Mouse (Mus musculus): ENCODE measurements around the gene Prph2.

Prph2 gene

DNA sequence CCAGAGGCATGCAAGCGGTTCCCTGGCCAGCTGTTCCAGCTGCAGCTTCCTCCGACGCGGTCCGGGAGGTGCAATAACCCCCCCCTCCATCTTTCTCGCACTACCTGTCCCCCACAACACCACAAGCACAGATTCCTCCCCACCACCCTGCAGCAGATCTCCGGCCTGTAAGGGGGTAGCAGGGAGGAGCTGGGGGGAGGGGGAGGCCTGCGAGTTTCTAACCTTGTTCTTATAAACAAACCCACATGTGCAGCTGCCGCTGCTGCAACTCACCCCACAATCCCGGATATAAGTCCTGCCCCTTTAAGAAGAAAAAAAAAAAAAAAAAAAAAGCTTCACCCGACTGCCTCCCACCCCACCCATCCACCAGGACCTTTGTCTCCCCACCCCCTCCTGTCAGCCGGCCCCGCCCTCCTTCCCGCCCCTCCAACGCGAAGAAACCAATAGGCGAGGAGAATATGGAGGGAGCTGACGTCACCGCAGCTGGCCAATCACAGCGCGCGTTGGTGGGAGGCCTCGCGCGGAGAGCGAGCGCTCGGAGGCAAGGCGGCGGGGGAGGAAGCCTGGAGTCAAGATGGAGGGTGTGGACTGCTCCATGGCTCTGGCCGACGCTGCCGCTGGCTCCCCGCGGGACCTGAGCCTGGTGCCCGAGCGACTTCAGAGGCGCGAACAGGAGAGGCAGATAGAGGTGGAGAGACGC is 20.0 kb upstream of the Prph2 start, which contains the start of gene Tbcc:
Tbcc (plus strand) TSS at position 569 of the 700 bp plus-strand sequence.
- peak; percentile 87 for ATAC-seq (ENCODE audit: insufficient number of reproducible peaks, low FRiP score, low TSS enrichment)

DNA sequence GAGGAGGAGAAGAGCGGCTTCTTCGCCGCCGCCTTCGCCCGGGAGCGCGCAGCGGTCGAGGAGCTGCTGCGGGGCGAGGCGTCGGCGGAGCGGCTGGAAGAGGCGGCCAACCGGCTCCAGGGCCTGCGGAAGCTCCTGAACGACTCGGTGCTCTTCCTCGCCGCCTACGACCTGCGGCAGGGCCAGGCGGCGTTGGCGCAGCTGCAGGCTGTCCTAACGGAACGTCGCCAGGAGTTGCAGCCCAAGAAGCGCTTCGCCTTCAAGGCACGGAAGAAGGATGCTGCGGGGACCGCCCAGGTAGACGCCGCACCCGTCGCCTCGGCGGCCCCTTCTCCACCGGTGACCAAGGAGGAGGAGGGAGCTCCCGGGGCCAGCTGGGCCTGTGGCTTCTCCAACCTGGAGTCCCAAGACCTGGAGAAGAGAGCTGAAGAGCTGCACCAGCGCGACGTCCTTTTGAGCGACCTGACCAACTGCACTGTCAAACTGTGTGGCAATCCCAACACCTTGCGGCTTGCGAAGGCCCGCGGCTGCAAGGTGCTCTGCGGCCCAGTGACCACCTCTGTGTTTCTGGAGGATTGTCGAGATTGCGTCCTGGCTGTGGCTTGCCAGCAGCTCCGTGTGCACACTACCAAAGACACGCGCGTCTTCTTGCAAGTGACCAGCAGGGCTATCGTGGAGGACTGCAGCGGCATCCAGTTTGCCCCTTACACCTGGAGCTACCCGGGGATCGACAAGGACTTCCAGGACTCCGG is 19.2 kb upstream of the Prph2 start:
- peak; percentile 0; the same call in 1 of the 2 replicates for ATAC-seq (ENCODE audit: insufficient number of reproducible peaks, low FRiP score, low TSS enrichment)

DNA sequence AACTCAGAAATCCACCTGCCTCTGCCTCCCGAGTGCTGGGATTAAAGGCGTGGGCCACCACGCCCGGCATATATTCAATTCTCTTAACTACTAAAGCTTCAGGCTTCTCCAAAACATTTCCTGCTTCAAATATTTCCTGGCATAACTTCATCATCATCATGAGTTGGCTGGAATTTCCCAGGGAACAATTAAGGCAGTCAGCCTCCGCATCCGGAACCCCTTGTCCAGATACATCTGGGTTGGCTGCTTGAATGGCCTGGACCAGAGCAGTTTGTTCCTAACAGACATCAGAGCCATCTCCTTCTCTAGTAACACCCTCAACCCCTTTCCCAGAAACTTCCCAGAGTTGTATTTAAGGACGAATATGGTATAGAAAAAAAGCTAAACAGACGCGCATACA is 14.8 kb upstream of the Prph2 start:
- ATAC-seq (ENCODE audit: insufficient number of reproducible peaks, low FRiP score, low TSS enrichment): no peak

DNA sequence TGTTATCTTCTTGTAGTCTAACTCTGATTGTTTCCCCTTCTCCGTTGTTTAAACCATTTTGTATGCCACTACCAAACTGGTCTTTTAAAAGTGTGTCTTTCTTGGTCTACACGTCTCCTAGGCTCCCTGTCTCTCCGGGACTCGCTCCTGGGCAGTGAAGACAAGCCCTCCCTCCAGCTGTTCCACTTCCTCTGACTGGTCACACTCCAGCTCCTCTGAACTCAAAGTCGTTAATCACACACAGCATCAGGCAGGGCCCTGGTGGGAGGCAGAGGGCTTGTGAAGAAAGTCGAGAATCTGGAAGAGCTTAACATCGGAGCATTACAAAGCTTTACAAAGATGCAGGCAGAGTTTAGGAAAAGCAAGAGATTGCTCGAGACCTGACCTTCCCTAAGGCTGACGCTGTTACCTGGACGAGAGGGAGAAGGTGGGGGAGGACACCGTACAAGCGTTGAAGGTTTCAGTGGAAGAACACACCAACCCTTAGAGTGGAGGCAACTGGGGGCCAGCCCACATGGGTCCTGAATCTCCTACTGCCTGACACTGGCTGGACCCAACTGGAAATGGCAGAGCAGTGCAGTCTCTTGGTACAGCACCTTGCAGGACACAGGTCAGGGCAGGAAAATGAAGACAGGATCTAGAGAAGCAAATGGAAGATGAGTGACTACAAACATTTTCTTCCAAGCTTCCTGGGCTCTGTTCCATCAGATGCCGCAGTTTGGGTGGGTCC is 12.9 kb upstream of the Prph2 start:
- ATAC-seq (ENCODE audit: insufficient number of reproducible peaks, low FRiP score, low TSS enrichment): no peak

DNA sequence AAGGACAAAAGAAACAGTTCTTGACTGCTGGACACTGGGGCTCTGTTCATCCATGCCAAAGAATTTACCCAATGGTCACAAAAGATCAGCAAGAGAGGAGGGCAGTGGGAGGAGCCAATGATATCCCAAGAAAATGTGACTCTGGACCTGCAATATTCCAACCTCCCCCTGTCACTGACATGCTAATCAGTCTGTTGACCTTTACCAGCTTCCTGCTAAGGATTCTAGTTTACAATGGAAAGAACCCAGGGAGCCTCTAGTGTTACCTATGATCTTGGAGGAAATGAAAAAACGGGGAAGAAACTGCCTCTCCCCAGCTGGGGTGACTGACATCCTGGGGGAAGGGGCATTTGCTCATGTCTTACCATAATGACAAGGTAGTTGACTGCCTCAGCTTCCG is 9.3 kb upstream of the Prph2 start:
- no peak for ATAC-seq (ENCODE audit: insufficient number of reproducible peaks, low FRiP score, low TSS enrichment)

DNA sequence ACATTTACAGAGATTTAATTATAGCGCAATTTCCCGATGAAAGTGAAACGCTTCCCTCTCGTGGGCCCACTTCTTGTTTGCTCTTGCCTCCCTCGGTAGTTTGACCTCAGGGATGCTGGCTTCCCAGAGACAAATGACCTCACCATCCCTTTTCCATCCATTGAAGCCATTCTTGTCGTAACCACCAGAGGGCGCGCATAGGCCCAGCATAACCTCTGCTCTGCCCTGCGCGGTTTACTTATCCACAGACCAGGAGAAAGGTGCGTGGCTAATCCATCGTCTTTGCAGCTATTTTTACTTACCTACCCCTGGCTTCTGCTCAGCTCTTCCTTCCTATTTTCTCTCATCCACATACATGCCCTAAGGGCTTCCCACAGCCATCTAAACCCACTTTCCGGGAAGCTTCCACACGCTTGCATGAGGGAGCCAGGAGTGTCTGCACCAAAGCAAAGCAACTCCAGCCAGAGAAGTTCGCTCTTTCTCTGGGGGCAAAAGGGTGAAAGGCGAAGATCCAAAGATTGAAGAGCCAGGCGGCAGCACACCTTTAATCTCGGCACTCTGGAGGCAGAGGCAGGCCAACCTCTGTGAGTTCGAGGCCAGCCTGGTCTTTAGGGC is 6.3 kb upstream of the Prph2 start:
- ATAC-seq (ENCODE audit: insufficient number of reproducible peaks, low FRiP score, low TSS enrichment): peak; percentile 88; the same call in 1 of the 2 replicates

DNA sequence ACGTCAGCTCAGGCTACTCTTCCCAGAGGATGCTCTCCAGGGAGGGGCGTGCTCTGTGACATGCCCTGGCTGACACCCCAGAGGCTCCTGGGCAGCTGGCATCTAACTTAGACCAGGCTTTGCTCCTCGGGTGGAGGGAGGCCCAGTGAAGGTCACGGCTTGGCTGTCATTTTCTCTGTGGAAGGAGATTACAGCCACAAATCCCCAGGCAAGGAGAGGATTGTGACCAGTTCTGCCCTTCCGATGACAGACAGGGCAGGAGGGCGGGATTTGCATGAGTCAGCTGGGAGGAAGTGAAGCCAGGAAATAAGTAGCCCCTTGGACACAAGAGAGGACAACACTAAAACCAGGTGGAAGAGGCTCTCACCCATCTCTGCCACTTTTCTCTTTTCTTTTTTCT is 2.1 kb downstream of the Prph2 start:
- no peak for ATAC-seq (ENCODE audit: insufficient number of reproducible peaks, low FRiP score, low TSS enrichment)

DNA sequence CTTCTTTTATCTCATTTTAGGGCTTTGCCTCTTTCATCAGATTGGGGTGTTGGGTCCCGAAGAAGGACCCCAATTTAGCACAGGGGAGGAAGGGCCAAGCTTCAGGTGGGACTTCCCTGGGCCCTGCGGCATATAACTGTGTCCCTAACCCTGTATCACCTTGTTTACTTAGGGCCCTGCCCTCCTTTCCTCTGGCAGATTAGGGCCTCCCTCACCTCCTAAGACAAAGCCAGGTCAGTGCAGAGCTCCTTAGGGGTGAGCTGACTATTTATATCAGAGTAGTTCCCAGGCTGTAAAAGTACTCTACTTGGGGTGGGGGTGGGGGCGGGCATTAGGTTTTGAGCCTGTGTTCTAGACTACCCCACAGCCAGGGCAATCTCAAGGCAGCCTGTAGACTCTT is 4.9 kb downstream of the Prph2 start:
- ATAC-seq (ENCODE audit: insufficient number of reproducible peaks, low FRiP score, low TSS enrichment): no peak

DNA sequence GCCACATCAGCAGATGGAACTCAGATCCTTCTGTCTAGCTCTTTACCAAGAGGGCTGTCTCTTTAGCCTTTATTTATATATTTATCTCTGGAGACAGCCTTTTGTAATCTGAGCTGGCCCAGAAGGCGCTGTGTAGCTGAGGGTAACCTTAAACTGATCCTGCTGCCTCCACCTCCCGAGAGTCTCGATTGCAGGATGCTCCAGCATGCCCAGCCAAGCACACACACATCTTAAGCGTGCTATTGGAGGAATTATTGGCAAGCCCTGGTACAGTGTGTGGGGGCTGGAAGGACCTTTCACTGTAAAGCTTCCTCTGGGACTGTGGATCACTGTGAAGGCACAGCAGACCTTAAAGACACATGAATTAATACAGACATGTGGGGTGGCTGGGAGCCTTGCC is 8.7 kb downstream of the Prph2 start:
- no peak for ATAC-seq (ENCODE audit: insufficient number of reproducible peaks, low FRiP score, low TSS enrichment)

DNA sequence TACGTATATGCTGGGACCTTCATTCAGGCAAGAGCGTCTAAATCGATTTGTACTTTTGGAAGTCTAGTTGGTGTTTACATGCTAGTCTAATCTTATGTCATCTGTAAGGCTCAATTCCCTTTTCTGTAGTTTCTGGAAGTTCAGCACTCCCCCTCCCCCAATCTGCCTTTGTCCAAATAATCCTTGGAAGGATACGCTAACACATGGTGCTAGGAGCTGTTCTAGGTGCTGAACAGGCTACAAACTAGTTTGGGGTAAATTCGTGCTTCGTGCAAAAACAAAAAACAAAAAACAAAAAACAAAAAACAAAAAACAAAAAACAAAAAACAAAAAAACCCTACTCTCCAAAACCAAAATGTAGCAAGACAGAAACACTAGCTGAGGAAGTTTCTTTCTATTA is 10.6 kb downstream of the Prph2 start:
- ATAC-seq (ENCODE audit: insufficient number of reproducible peaks, low FRiP score, low TSS enrichment): no peak

DNA sequence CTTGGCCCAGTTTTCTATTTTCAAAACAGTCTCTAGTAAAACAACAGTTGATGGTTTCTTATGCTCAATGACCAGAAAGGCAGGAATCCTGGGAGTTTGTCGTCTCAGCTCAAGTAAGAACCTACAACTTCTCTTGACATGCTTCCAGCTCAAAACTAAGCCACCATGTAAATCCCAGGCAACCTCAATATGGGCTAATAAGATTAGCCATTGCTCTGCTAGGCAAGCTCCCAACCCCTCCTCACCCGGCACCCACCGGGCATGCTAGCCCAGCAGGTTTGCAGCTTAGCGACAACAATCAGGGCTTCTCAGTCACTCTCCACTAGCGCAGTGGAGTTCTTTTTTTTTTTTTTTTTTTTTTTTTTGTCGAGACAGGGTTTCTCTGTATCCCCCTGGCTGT is 15.9 kb downstream of the Prph2 start:
- no peak for ATAC-seq (ENCODE audit: insufficient number of reproducible peaks, low FRiP score, low TSS enrichment)

DNA sequence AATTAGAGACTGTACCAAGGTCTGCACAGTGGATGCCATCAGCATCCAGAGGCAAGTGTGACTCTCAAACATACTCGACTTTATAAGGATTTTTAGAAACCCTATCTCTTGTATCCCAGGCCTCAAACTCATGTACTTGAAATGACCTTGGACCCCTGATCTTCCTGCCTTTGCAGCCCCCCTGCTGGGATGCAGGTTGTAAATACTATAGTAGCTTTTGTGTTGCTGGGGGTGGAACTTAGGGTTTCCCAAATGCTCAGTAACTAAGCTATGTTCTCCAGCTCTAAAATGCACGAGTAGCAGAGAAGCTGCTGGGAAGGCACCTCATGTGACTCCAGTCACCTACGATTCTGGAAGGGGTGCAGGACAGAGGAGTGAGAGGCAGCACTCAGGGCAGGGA is 16.7 kb downstream of the Prph2 start:
- ATAC-seq (ENCODE audit: insufficient number of reproducible peaks, low FRiP score, low TSS enrichment): no peak

DNA sequence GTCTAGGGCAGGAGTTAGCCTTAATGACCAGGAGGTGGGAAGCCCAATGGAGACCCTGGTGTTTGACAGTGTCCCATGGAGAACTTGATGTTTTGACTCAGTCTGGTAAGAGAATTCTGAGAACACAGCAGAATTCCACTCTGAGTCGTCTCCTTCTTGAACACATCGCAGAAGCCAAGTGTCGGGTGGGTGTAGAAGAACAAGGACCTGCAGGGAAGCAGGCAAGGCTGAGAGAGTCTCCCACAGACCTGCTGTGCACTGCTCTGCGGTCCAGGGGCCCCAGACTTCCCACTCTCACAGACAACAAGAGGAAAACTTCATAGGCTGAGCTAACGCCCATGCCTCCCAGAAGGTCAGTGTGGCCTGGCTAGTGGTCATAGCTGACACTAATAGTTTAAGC is 17.5 kb downstream of the Prph2 start:
- no peak for ATAC-seq (ENCODE audit: insufficient number of reproducible peaks, low FRiP score, low TSS enrichment)

DNA sequence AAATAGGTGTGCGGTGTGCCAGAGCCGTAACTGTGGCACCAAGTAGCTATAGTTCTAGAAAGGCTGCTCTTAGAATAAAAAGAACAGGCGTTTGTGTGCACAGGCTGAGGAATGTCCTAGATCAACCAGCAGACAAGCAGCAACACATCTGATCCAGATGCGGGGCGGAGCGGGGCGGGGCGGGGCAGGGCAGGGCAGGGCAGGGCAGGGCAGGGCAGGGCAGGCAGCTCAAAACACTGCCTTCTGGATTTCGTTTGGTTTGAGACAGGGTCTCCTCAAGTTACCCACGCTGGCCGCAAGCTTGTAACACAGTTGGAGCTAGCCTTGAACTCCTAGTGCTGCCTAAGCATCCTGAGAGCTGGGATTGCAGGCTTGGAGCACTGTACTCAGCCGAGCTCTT is 19.0 kb downstream of the Prph2 start:
- ATAC-seq (ENCODE audit: insufficient number of reproducible peaks, low FRiP score, low TSS enrichment): no peak

DNA sequence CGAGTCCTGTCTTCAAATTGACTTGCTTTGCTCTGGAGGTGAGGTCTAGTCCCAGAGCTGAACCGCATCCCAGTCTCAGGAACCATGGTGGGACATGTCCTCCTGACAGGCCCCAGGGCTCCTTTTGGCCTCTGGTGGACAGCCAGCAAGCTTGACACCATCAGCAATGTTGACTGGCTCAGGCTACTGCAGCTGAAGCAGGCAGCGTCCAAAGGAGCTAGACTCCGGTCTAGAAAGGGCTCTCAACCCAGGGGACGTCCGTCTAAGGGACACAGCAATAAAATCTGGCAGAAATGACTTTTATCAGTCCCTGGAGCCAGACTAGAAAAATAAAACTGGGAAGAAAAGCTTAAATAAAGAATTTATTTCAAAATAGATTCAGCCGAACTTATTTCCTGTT is 19.6 kb downstream of the Prph2 start:
- no peak for ATAC-seq (ENCODE audit: insufficient number of reproducible peaks, low FRiP score, low TSS enrichment)

DNA sequence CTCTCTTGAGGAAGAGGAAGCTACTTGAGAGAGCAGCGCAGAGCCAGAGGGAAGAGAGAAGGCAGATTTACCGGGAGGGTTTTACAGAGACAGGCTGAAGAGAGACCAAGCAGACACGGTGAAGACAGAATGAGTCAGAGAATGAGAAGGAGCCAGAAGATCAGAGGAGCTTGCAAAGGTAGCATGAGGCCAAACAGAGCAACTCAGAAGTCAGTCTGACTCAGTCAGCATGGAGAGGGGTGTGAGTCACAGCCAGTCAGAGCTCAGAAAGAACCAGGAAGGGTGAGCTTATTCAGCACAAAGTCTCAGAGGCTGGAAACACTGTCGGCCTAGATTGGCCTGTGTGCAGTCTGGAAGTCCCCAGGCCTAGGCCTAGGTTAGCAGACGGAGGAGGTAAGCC is 22.7 kb downstream of the Prph2 start:
- ATAC-seq (ENCODE audit: insufficient number of reproducible peaks, low FRiP score, low TSS enrichment): no peak

DNA sequence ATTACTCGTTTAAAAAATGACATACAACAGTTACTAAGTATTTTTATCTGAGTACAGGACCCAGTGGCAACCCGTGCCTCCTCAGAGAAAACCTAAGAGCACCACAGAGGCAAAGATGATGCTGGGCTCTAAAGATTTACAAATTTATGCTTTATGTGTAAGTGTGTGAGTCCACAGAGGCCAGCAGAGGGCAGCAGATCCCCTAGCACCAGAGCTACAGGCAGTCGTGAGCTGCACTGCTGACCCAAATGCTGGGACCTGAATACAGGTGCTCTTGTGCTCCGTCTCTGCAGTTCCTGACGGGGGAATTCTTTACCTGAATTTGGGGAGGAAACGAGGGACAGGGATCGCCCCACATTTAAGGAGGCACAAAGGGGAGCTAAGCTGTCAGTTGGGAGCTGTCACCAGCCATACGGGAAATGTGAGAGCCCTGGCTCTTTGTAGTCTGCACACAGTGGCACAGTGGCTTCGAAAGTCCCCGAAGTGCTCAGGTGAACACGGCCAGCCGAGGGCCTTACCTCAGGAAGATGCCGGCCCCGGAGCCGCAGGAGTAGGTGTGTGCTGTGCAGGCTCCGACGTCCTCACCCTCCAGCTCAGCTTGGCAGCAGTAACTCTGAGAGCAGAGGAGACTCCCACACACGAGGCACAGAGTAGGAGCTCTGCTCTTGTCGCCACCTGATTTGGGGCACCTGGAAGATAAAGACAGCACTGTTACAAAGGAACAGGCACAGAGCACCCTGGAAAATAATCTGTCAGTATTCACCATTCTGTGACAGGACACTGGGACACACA is 23.5 kb downstream of the Prph2 start:
- no peak for ATAC-seq (ENCODE audit: insufficient number of reproducible peaks, low FRiP score, low TSS enrichment)

DNA sequence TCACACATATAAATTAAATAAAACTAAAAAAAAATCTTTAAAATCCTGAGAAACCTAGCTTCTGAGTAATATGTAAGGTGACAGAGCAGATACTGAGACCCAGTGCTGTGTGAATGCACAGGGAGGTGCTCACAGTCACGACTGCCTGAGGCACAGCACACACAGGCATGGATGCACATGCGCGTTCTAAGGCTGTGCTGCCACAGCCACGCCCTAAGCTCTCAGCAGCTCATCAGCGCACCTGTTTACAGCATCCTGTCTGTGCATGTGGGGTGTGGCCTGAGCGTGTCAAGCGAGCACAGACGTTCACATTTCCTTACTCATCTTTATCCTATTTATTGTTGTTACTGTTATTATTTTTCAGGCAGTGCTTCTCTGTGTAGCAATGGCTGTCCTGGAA is 30.2 kb downstream of the Prph2 start:
- ATAC-seq (ENCODE audit: insufficient number of reproducible peaks, low FRiP score, low TSS enrichment): no peak

DNA sequence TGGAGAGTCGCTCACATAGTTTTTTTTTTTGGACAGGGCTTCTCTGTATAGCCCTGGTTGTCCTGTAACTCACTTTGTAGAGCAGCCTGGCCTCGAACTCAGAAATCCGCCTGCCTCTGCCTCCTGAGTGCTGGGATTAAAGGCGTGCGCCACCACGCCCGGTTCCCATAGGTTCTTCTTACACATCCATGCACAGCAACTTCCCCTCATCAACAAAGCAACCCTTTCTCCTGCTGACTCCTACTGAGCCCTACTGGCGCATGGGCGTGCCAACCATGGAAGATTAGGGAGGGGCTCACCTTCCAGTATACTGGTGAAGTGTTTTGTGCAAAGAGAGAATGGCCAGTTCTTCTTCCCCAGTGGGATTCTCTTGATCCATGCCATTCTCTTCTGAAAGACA is 32.2 kb downstream of the Prph2 start:
- ATAC-seq (ENCODE audit: insufficient number of reproducible peaks, low FRiP score, low TSS enrichment): no peak

DNA sequence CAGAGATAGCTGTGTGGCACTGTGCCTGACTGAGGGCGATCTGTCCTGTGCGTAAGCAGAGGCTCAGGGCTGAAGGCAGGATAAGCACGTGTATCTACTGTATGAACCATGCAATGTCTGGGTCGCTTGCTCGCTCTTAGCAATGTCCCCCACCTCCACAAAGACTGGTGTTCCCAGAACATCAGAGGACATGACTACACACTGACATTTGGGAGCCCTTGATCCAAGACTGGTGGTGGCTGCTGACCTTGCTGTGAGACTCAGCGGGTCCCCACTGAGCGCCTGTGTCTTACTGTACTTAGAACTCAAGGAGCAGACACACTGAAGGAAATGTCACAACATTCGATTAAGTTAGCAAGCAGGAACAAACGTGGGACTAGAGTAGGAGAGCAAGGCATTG is 36.0 kb downstream of the Prph2 start:
- no peak for ATAC-seq (ENCODE audit: insufficient number of reproducible peaks, low FRiP score, low TSS enrichment)

Data from cerebellum, adult (tissue).